Mouse (Mus musculus) embryonic fibroblast, embryonic 13.5 days (primary cell): ENCODE data around the gene Dok5. TPM values are rescaled to one million over a fixed set of nuclear protein-coding genes. Genes with fewer than 3 reads are reported as not detected.

Experiments
- H3K27ac ChIP-seq: 2 replicates; pipeline ENCODE4 v1.5.1; 2012; ENCODE audit warnings: low read length, control low read depth, inconsistent platforms; ENCODE audit not compliant: insufficient read depth
- H3K4me1 ChIP-seq: 2 replicates; pipeline ENCODE4 v1.6.1; 2011; ENCODE audit warnings: low read length; ENCODE audit not compliant: control insufficient read depth, insufficient read depth
- H3K4me3 ChIP-seq: 2 replicates; pipeline ENCODE4 v1.5.1; 2011; ENCODE audit warnings: mild to moderate bottlenecking, control low read depth, low read length; ENCODE audit not compliant: insufficient read depth
- CTCF ChIP-seq: IDR thresholded peaks from 2 replicates; pipeline ENCODE4 v1.5.1; 2011; ENCODE audit warnings: mild to moderate bottlenecking, control low read depth, low read length, moderate library complexity, borderline replicate concordance; ENCODE audit not compliant: insufficient read depth
- POLR2A ChIP-seq: IDR thresholded peaks from 2 replicates; pipeline ENCODE4 v1.6.1; 2011; ENCODE audit warnings: low read depth, mild to moderate bottlenecking, control low read depth, low read length, moderate library complexity
- polyA plus RNA-seq: library from polyadenylated mRNA; stranded (reverse); fragments of >200 nt; gene quantifications from 2 replicates; pipeline ENCODE4 v1.2.4, GENCODE M21; 2011; ENCODE audit warnings: low read depth; ENCODE audit not compliant: missing spikeins, insufficient read length

The Dok5 gene
- polyA plus RNA-seq, 1 experiment = 10.7 TPM

- Histone ChIP-seq H3K4me1 (peaks cover 3% of the 10 kb centered on the region), H3K4me3 (no peak overlapping the region), H3K27ac (no peak overlapping the region)
- TF ChIP-seq POLR2A (no peak), CTCF (no peak)
These were observed 2.1 kb downstream of the Dok5 start for GRCm38 (mm10) chr2:170733671-170734070.

GRCm38 (mm10) chr2:170734446-170734845 lies 2.8 kb downstream of the Dok5 start:
- no peak overlapping the region for H3K27ac ChIP-seq
- H3K4me1 ChIP-seq = peaks cover 3% of the 10 kb centered on the region
- H3K4me3 ChIP-seq = no peak overlapping the region
- TF ChIP-seq CTCF (no peak), POLR2A (no peak)

- no peaks in the 10 kb centered on the region for H3K4me1 ChIP-seq
- no peak overlapping the region for H3K4me3 ChIP-seq
- H3K27ac ChIP-seq = no peak overlapping the region
- TF ChIP-seq CTCF (no peak), POLR2A (no peak)
These were observed 6.8 kb downstream of the Dok5 start for GRCm38 (mm10) chr2:170738446-170738845.

- TF ChIP-seq CTCF (no peak), POLR2A (no peak)
- Histone ChIP-seq H3K27ac (no peak overlapping the region), H3K4me1 (no peaks in the 10 kb centered on the region), H3K4me3 (no peak overlapping the region)
These were observed 7.3 kb downstream of the Dok5 start for GRCm38 (mm10) chr2:170738891-170739290.

- Histone ChIP-seq H3K4me3 (no peak overlapping the region), H3K27ac (no peak overlapping the region), H3K4me1 (no peaks in the 10 kb centered on the region)
- TF ChIP-seq CTCF (no peak), POLR2A (no peak)
These were observed 8.2 kb downstream of the Dok5 start for GRCm38 (mm10) chr2:170739713-170740365.

- no peak overlapping the region for H3K27ac ChIP-seq
- no peaks in the 10 kb centered on the region for H3K4me1 ChIP-seq
- TF ChIP-seq POLR2A (no peak), CTCF (no peak)
- no peak overlapping the region for H3K4me3 ChIP-seq
These were observed 11.9 kb downstream of the Dok5 start for GRCm38 (mm10) chr2:170743521-170743920.

- no peak overlapping the region for H3K4me3 ChIP-seq
- no peaks in the 10 kb centered on the region for H3K4me1 ChIP-seq
- TF ChIP-seq POLR2A (no peak), CTCF (no peak)
- no peak overlapping the region for H3K27ac ChIP-seq
These were observed 17.3 kb downstream of the Dok5 start for GRCm38 (mm10) chr2:170748901-170749300.

- TF ChIP-seq CTCF (no peak), POLR2A (no peak)
- Histone ChIP-seq H3K4me3 (no peak overlapping the region), H3K4me1 (peaks cover 4% of the 10 kb centered on the region; the same call in 1 of the 2 replicates), H3K27ac (no peak overlapping the region)
These were observed 20.7 kb downstream of the Dok5 start for GRCm38 (mm10) chr2:170752191-170752850.

- peaks cover 4% of the 10 kb centered on the region; the same call in 1 of the 2 replicates for H3K4me1 ChIP-seq
- H3K4me3 ChIP-seq = no peak overlapping the region
- TF ChIP-seq CTCF (no peak), POLR2A (no peak)
- H3K27ac ChIP-seq = no peak overlapping the region
These were observed 24.2 kb downstream of the Dok5 start for GRCm38 (mm10) chr2:170755817-170756216.

- no peak for TF ChIP-seq POLR2A
- no peak for TF ChIP-seq CTCF
These were observed 25.1 kb downstream of the Dok5 start for GRCm38 (mm10) chr2:170756667-170757066.

GRCm38 (mm10) chr2:170757228-170757875 lies 25.7 kb downstream of the Dok5 start:
- H3K4me1 ChIP-seq = peaks cover 4% of the 10 kb centered on the region; the same call in 1 of the 2 replicates
- TF ChIP-seq POLR2A (no peak), CTCF (no peak)
- H3K27ac ChIP-seq = no peak overlapping the region
- no peak overlapping the region for H3K4me3 ChIP-seq

More at GRCm38 (mm10) chr2:170756667-170757066, 25.1 kb downstream of the Dok5 start:
- Histone ChIP-seq H3K4me3 (no peak overlapping the region), H3K27ac (no peak overlapping the region), H3K4me1 (peaks cover 4% of the 10 kb centered on the region; the same call in 1 of the 2 replicates)
